15 mouse cellular contexts compared by ENCODE assay signal in the genomic region with DNA sequence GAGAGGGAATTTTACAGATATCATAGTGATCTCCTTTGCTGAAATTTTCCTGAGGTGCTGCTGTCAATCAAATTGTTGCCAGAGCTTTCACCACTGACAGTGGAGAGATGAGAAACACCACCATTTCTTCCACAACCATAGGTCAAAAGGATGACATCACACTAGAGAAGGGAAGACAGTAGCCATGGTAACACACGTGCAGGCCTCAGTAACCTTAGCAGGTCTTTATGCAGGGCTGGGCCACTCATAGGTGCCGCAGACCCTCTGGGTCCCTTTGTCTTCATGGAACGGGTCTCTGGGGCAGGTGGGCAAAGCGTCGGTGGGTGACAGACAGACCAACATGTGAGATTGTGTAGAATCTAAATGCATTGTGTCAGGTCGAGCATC. TPM values are rescaled to one million over a fixed set of nuclear protein-coding genes. Genes with fewer than 3 reads are reported as not detected.
DNase-seq lines count a peak whose midpoint lies in the region; ATAC-seq and TF ChIP-seq lines count a peak whose summit lies in the region.
"Had no signal": no experiment of that assay in that cellular context is flagged by ENCODE, and none has a peak within 500 bp of the region (broad histone marks: within the 10 kb centered on the region; RNA-seq: fewer than 3 reads in every experiment).

No protein-coding gene starts in this region.

- no peak for DNase-seq in kidney, postnatal 14 days
- no peak for DNase-seq in urinary bladder, postnatal 25 days (ENCODE audit: low spot score)
- no peak for DNase-seq in thymus, postnatal 4 days
- DNase-seq: adrenal gland, postnatal 25 days; cerebellum, postnatal 36 days; heart, postnatal 36 days; lung, postnatal 36 days; thymus, postnatal 14 days had no signal

- ATAC-seq in kidney, embryonic 15.5 days (replicated peaks; ENCODE audit: low FRiP score): peak; percentile 65; the same call in 1 of the 2 replicates
- peak; percentile 63 for ATAC-seq in forebrain, embryonic 12.5 days (ENCODE audit: low FRiP score)
- peak; percentile 28; the same call in 1 of the 2 replicates for ATAC-seq in hindbrain, embryonic 16.5 days
- ATAC-seq in megakaryocyte progenitor cell, adult 5-6 weeks (replicated peaks; ENCODE audit: poor library complexity): no peak

- H3K27me3 ChIP-seq in kidney, embryonic 15.5 days: no peaks in the 10 kb centered on the region
- H3K27me3 ChIP-seq in ES-Bruce4 (ENCODE audit: control insufficient read depth, insufficient read depth, low read length, poor library complexity, severe bottlenecking): no peaks in the 10 kb centered on the region
- H3K27me3 ChIP-seq in forebrain, embryonic 12.5 days: no peaks in the 10 kb centered on the region
- no peaks in the 10 kb centered on the region for H3K27me3 ChIP-seq in hindbrain, embryonic 16.5 days (replicated peaks; ENCODE audit: control insufficient read depth, insufficient read depth, low read length)
- H3K27me3 ChIP-seq: limb, embryonic 12.5 days had no signal

- TF ChIP-seq EP300 in ES-Bruce4 (IDR thresholded peaks at IDR 0.05; ENCODE audit: insufficient read depth, low read depth, low read length): no peak

- no peak overlapping the region for H3K4me3 ChIP-seq in kidney, embryonic 15.5 days (replicated peaks)
- H3K4me3 ChIP-seq in ES-Bruce4 (ENCODE audit: low read depth, low read length): no peak overlapping the region
- H3K4me3 ChIP-seq in forebrain, embryonic 12.5 days (replicated peaks): no peak overlapping the region
- H3K4me3 ChIP-seq in hindbrain, embryonic 16.5 days (ENCODE audit: low read length): no peak overlapping the region
- H3K4me3 ChIP-seq: limb, embryonic 12.5 days had no signal

- 0 out of 2 replicates have a peak overlapping the region, but pooled peaks have one; percentile 66 for H3K27ac ChIP-seq in kidney, embryonic 15.5 days
- H3K27ac ChIP-seq in ES-Bruce4 (ENCODE audit: insufficient read depth, low read length): peak overlapping the region; percentile 99
- H3K27ac ChIP-seq in forebrain, embryonic 12.5 days: peak overlapping the region; percentile 46
- H3K27ac ChIP-seq in hindbrain, embryonic 16.5 days (ENCODE audit: low read depth, low read length): no peak overlapping the region
- H3K27ac ChIP-seq: limb, embryonic 12.5 days had no signal

- H3K36me3 ChIP-seq in kidney, embryonic 15.5 days: 0 out of 2 replicates have a peak, but pooled peaks cover 4% of the 10 kb centered on the region
- no peaks in the 10 kb centered on the region for H3K36me3 ChIP-seq in ES-Bruce4 (ENCODE audit: control insufficient read depth, insufficient read depth, low read length, poor library complexity, severe bottlenecking)
- H3K36me3 ChIP-seq in forebrain, embryonic 12.5 days (replicated peaks): no peaks in the 10 kb centered on the region
- no peaks in the 10 kb centered on the region for H3K36me3 ChIP-seq in hindbrain, embryonic 16.5 days (ENCODE audit: control insufficient read depth, insufficient read depth, low read length)
- H3K36me3 ChIP-seq: G1E; limb, embryonic 12.5 days had no signal

- TF ChIP-seq POLR2A in ES-Bruce4 (IDR thresholded peaks at IDR 0.05; ENCODE audit: insufficient read depth, low read length): no peak

- peaks cover 14% of the 10 kb centered on the region; the same call in 1 of the 2 replicates for H3K4me1 ChIP-seq in kidney, embryonic 15.5 days
- peaks cover 1% of the 10 kb centered on the region for H3K4me1 ChIP-seq in ES-Bruce4 (ENCODE audit: control insufficient read depth, insufficient read depth, low read length)
- H3K4me1 ChIP-seq in forebrain, embryonic 12.5 days: peaks cover 12% of the 10 kb centered on the region
- no peaks in the 10 kb centered on the region for H3K4me1 ChIP-seq in hindbrain, embryonic 16.5 days (ENCODE audit: control insufficient read depth, insufficient read depth, low read depth, low read length)
- H3K4me1 ChIP-seq: limb, embryonic 12.5 days had no signal

- no peak overlapping the region for H3K9ac ChIP-seq in kidney, embryonic 15.5 days
- H3K9ac ChIP-seq in ES-Bruce4 (ENCODE audit: low read depth, poor library complexity, severe bottlenecking): no peak overlapping the region
- H3K9ac ChIP-seq in forebrain, embryonic 12.5 days: no peak overlapping the region
- no peak overlapping the region for H3K9ac ChIP-seq in hindbrain, embryonic 16.5 days (ENCODE audit: low read depth, low read length)
- H3K9ac ChIP-seq: limb, embryonic 12.5 days had no signal

- H3K9me3 ChIP-seq in kidney, embryonic 15.5 days (replicated peaks): no peaks in the 10 kb centered on the region
- H3K9me3 ChIP-seq in ES-Bruce4 (replicated peaks; ENCODE audit: control insufficient read depth, insufficient read depth, low read length, poor library complexity, severe bottlenecking): peaks cover 2% of the 10 kb centered on the region; the same call in 1 of the 2 replicates
- H3K9me3 ChIP-seq in forebrain, embryonic 12.5 days: no peaks in the 10 kb centered on the region
- H3K9me3 ChIP-seq in hindbrain, embryonic 16.5 days (ENCODE audit: control insufficient read depth, low read length): no peaks in the 10 kb centered on the region
- H3K9me3 ChIP-seq: G1E; limb, embryonic 12.5 days had no signal

- WGBS in kidney, embryonic 15.5 days: 85% methylated on average over 6 of the region's 6 CpGs
- 48% methylated on average over 6 of the region's 6 CpGs for WGBS in forebrain, embryonic 12.5 days
- WGBS in hindbrain, embryonic 16.5 days: 65% methylated on average over 6 of the region's 6 CpGs

- H3K4me2 ChIP-seq in kidney, embryonic 15.5 days: no peak overlapping the region
- no peak overlapping the region for H3K4me2 ChIP-seq in forebrain, embryonic 12.5 days
- no peak overlapping the region for H3K4me2 ChIP-seq in hindbrain, embryonic 16.5 days (ENCODE audit: low read length)
- H3K4me2 ChIP-seq: limb, embryonic 12.5 days had no signal

- TF ChIP-seq CTCF in ES-Bruce4 (IDR thresholded peaks at IDR 0.05; ENCODE audit: low read depth, low read length): no peak

RNA-seq across cellular contexts. Expression of a gene that starts 25.5 kb away (rescaled TPM):
- 4.3 and 4.5 TPM in 2 replicates for polyA plus RNA-seq in kidney, embryonic 15.5 days (2015; fragmentation: Nextera tagmentation; extraction: Ambion mirVana)
- 11.5 and 12.6 TPM in 2 replicates for polyA plus RNA-seq in ES-Bruce4 (2011; ENCODE audit: insufficient read depth, insufficient read length, low read depth, missing spikeins)
- 1.4 TPM in 2 replicates for polyA plus RNA-seq in forebrain, embryonic 12.5 days (2016; fragmentation: Nextera tagmentation; extraction: Ambion mirVana)
- polyA plus RNA-seq in hindbrain, embryonic 16.5 days (2015; fragmentation: Nextera tagmentation; extraction: Ambion mirVana): 5.3 and 5.8 TPM in 2 replicates
- 3.5 and 4.1 TPM in 2 replicates for total RNA-seq in megakaryocyte progenitor cell, adult 5-6 weeks (2015)
- 2.3 and 4.2 TPM in 2 replicates for total RNA-seq in megakaryocyte progenitor cell, adult 5-6 weeks (2017)
- polyA plus RNA-seq: G1E had no signal
